Comparison of ENCODE assay signal across 9 mouse cellular contexts in the genomic region with DNA sequence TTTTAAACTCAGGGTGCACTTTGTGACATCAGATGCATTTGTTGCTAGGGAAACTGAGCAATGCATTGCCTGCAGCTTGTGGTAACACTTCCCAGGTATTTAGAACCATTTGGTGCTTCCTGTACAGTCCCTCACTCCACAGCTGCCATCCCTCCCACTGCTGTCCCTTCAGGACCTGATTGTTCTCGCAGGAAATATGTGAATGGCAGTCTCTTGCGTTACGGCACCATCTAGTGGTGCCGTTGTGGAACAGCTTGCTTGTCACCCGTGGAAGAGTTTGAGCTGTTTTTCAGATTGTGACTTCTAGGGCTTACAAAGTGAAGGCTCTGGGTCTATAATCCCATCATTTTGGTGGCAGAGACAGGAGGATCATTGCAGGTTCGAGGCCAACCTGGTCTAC. TPM values are rescaled to one million over a fixed set of nuclear protein-coding genes. Genes with fewer than 3 reads are reported as not detected.
A peak's percentile ranks its signal among the peaks of the same experiment; 100 is the strongest.
DNase-seq lines count a peak whose midpoint lies in the region; ATAC-seq and TF ChIP-seq lines count a peak whose summit lies in the region.
"Had no signal": no experiment of that assay in that cellular context is flagged by ENCODE, and none has a peak within 500 bp of the region (broad histone marks: within the 10 kb centered on the region; RNA-seq: fewer than 3 reads in every experiment).

No protein-coding gene starts in this region.

- no peak overlapping the region for H3K4me2 ChIP-seq in limb, embryonic 14.5 days (replicated peaks; ENCODE audit: low read depth, low read length, severe bottlenecking)
- H3K4me2 ChIP-seq: embryonic facial prominence, embryonic 15.5 days had no signal

- WGBS in limb, embryonic 14.5 days = 3% methylated on average over 6 of the region's 6 CpGs

- TF ChIP-seq POLR2A in limb, embryonic 14.5 days (IDR thresholded peaks at IDR 0.05; ENCODE audit: borderline replicate concordance, extremely low read depth, insufficient read depth, insufficient read length) = no peak

- no peaks in the 10 kb centered on the region for H3K36me3 ChIP-seq in limb, embryonic 14.5 days (ENCODE audit: control insufficient read depth, insufficient read depth, low read length)
- H3K36me3 ChIP-seq: embryonic facial prominence, embryonic 15.5 days had no signal

- peak; percentile 93 for ATAC-seq in common myeloid progenitor, adult 5-6 weeks (replicated peaks; ENCODE audit: low read depth, poor library complexity, severe bottlenecking)
- no peak for ATAC-seq in limb, embryonic 14.5 days (ENCODE audit: low FRiP score, low read depth)
- ATAC-seq in activated CD4-positive, CD25-positive, alpha-beta regulatory T cell, adult 4 months = no peak

- H3K9ac ChIP-seq in limb, embryonic 14.5 days (ENCODE audit: low read depth, low read length, severe bottlenecking) = no peak overlapping the region
- H3K9ac ChIP-seq: embryonic facial prominence, embryonic 15.5 days had no signal

- H3K4me3 ChIP-seq in limb, embryonic 14.5 days (replicated peaks; ENCODE audit: low read length) = no peak overlapping the region
- H3K4me3 ChIP-seq: embryonic facial prominence, embryonic 15.5 days had no signal

- H3K27ac ChIP-seq in limb, embryonic 14.5 days (replicated peaks; ENCODE audit: low read depth, low read length) = no peak overlapping the region
- H3K27ac ChIP-seq: embryonic facial prominence, embryonic 15.5 days had no signal

- no peaks in the 10 kb centered on the region for H3K9me3 ChIP-seq in limb, embryonic 14.5 days (ENCODE audit: control insufficient read depth, low read length)
- H3K9me3 ChIP-seq: embryonic facial prominence, embryonic 15.5 days had no signal

- DNase-seq in kidney, adult 18-20 months = peak; percentile 22
- DNase-seq in kidney, adult 11 months = no peak
- peak; percentile 89 for DNase-seq in R1 (ENCODE audit: low read depth, low spot score)
- peak; percentile 4 for DNase-seq in induced T-regulatory cell, adult 2 months (ENCODE audit: low read depth)
- peak; percentile 75 for DNase-seq in limb, embryonic 14.5 days (ENCODE audit: low spot score)
- peak; percentile 32 for DNase-seq in retina, adult 2 months (ENCODE audit: low read depth, low spot score)

- H3K27me3 ChIP-seq in limb, embryonic 14.5 days (ENCODE audit: control insufficient read depth, insufficient read depth, low read length) = no peaks in the 10 kb centered on the region

- no peaks in the 10 kb centered on the region for H3K4me1 ChIP-seq in limb, embryonic 14.5 days (ENCODE audit: control insufficient read depth, insufficient read depth, low read length)
- H3K4me1 ChIP-seq: embryonic facial prominence, embryonic 15.5 days had no signal

RNA-seq across cellular contexts. Expression of a gene that starts 31.6 kb away (rescaled TPM):
- total RNA-seq in common myeloid progenitor, adult 5-6 weeks (2017) = not detected in 2 replicates
- polyA plus RNA-seq in limb, embryonic 14.5 days (2012; rRNA removed) = 0.01 and 0.03 TPM in 2 replicates
- polyA plus RNA-seq in limb, embryonic 14.5 days (2014; fragmentation: Nextera tagmentation; extraction: Ambion mirVana) = not detected in 2 replicates
- polyA plus RNA-seq in activated CD4-positive, CD25-positive, alpha-beta regulatory T cell, adult 4 months (2017; shearing (Covaris generic)) = under 1 TPM in 1 of 2 experiments, not detected in 1; 0.13 TPM
- polyA plus RNA-seq: embryonic facial prominence, embryonic 15.5 days had no signal
